Mouse (Mus musculus): ENCODE measurements around the gene Btbd9.

DNA sequence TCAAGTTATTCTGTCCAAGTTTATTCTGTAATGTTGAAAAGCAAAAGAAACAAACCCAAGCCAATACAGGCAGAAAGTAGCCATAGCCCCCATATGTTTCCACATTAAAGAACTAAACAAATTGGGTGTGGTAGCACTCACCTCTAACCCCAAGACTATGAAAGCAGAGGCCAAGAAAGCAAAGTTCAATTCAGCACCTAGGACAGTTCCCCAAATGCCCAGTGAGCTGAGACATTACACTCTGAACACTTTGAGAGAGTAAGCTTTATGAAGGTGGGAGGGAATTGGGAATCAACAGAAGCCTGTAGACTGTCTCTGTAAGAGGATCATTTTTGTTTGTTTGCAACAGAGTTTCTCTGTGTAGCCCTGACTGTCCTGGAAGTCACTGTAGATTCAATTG, 186.6 kb downstream of the Btbd9 start:
- TF ChIP-seq CTCF (conservative IDR thresholded peaks at IDR 0.05; ENCODE audit: insufficient read depth, insufficient read length, low read depth, low read length) (no peak), POLR2A (IDR thresholded peaks at IDR 0.05; ENCODE audit: low read depth, low read length) (no peak)
